Mouse (Mus musculus): ENCODE results near the gene Kmt2a. TPM values are rescaled to one million over a fixed set of nuclear protein-coding genes. Genes with fewer than 3 reads are reported as not detected.

Kmt2a gene
- polyA plus RNA-seq, 1 experiment from 2014 or later = 2.9 TPM

DNA sequence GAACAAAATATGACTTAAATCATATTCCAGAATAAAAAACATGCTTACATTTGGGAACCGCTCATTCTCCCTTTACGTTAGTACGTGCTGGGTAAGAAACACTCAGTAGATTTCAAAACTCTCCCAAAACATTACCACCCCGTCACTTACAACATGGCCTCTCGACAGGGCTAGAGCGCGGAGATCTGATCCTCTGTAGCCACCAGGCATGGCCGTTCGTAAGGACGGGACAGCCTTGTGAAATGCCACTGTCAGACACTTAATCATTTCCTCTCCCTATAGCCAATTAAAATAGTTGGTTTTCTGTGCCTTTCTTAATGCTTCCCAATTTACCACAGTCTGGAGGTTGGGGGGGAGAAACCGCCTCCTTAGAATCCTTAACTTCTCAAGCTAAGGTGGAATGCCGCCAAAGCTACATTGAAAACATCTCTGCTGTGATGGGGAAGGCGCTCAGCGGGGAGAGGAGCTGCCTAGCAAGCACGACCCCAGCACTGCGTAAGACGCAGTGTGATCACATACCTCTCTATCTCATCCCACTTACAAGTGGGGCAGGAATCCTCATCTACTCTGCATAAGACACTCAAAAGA, 23.6 kb downstream of the Kmt2a start:
- 84% methylated on average over 17 of the region's 17 CpGs for WGBS (ENCODE audit: insufficient replicate concordance)

DNA sequence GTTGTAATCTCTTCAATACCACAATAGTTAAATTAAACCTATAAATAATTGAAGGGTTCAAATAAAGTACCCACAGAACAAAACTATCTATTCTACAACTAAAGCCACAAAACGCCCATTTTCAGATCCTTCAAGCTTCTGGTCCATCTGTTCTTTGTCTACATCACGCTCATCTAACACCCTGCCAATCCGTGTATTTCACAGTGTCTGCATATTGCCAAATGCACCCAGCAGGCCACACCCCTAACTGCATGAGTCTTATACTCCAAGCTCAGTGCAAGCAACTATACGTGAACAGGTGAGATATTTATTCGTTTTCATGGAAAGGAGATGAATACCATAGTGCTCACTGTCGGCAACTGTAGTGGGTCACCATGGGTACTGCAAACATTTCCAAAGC, 25.9 kb downstream of the Kmt2a start:
- Histone ChIP-seq H3K4me1 (replicated peaks) (no peaks in the 10 kb centered on the region), H3K36me3 (replicated peaks) (0 out of 2 replicates have a peak, but pooled peaks cover 5% of the 10 kb centered on the region), H3K9ac (no peak overlapping the region), H3K27me3 (no peaks in the 10 kb centered on the region), H3K9me3 (replicated peaks) (no peaks in the 10 kb centered on the region), H3K4me3 (replicated peaks) (no peak overlapping the region), H3K4me2 (no peak overlapping the region), H3K27ac (replicated peaks) (no peak overlapping the region)
- WGBS (ENCODE audit: insufficient replicate concordance) = 66% methylated on average over 6 of the region's 6 CpGs
- no peak for ATAC-seq (ENCODE audit: insufficient read depth)

More for the DNA sequence above, 23.6 kb downstream of the Kmt2a start:
- Histone ChIP-seq H3K27ac (replicated peaks) (no peak overlapping the region), H3K36me3 (replicated peaks) (peaks cover 17% of the 10 kb centered on the region; the same call in 1 of the 2 replicates), H3K27me3 (no peaks in the 10 kb centered on the region), H3K9me3 (replicated peaks) (no peaks in the 10 kb centered on the region), H3K4me3 (replicated peaks) (no peak overlapping the region), H3K4me1 (replicated peaks) (peaks cover 12% of the 10 kb centered on the region), H3K9ac (no peak overlapping the region), H3K4me2 (no peak overlapping the region)
- no peak for ATAC-seq (ENCODE audit: insufficient read depth)

DNA sequence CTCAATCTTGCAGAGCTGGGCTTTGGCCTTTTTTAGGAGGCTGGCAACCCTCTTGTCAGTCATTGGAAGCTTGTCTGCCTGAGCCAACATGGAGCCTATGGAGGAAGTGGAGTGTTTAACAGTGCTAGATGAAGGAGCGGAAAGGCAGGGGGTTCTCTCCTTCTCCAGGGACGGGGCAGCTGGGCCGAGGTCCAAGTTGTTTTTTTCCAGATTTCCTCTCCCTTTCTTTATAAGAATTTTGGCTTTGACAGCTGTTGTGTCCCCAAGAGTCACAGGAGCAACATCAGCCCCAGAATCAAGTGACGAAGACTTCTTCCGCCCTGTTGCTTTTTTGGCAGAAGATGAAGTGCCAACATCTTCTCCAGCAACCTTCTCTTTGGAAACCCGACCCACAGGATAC, 33.6 kb downstream of the Kmt2a start:
- Histone ChIP-seq H3K27me3 (no peaks in the 10 kb centered on the region), H3K9me3 (replicated peaks) (no peaks in the 10 kb centered on the region), H3K27ac (replicated peaks) (no peak overlapping the region), H3K36me3 (replicated peaks) (peaks cover 73% of the 10 kb centered on the region), H3K4me2 (no peak overlapping the region), H3K4me1 (replicated peaks) (no peaks in the 10 kb centered on the region), H3K9ac (no peak overlapping the region), H3K4me3 (replicated peaks) (no peak overlapping the region)
- no peak for ATAC-seq (ENCODE audit: insufficient read depth)
- 82% methylated on average over 6 of the region's 6 CpGs for WGBS (ENCODE audit: insufficient replicate concordance)

DNA sequence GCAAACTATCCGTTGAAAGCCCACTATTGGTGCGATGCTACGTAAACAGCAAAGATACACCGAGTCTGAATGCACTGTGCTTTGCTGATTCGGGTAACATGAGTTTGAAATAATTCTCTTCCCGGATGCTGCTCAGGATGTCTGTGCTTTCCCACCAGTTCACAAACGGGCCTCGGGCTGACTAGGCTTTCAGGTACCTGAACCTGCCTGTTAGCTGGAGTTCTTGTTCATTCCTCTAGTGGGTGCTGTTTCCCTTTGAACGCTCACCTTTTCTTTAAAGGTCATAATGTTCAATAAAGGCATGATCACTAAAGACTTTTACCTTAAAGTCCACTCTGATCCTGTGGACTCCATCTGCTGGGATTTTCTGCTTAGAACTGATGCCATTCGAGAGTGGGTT, 39.9 kb downstream of the Kmt2a start:
- H3K9me3 ChIP-seq (replicated peaks) = no peaks in the 10 kb centered on the region
- H3K4me3 ChIP-seq (replicated peaks) = no peak overlapping the region
- H3K36me3 ChIP-seq (replicated peaks) = peaks cover 80% of the 10 kb centered on the region
- WGBS (ENCODE audit: insufficient replicate concordance) = 77% methylated on average over 10 of the region's 10 CpGs
- H3K4me2 ChIP-seq = no peak overlapping the region
- H3K9ac ChIP-seq = no peak overlapping the region
- H3K4me1 ChIP-seq (replicated peaks) = no peaks in the 10 kb centered on the region
- H3K27ac ChIP-seq (replicated peaks) = no peak overlapping the region
- ATAC-seq (ENCODE audit: insufficient read depth) = no peak
- H3K27me3 ChIP-seq = no peaks in the 10 kb centered on the region

DNA sequence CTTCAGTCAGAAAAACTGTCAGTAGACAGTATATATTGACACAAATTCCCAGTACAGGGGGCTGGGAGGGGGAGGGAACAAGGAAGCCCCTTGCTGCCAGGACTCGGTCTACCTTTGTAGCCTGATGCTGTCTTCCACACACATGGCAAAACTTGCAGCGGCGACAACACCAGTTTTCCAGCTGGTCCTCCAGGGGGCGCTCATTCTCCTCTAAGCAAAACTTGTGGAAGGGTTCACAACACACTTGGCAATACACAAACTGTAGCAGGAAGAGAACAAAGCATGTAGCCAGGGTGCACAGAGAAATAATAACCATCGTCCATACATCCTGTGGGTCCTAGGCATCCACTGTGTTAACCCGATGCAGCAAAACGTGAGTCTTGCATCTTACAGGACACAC, 44.7 kb downstream of the Kmt2a start:
- no peak overlapping the region for H3K9ac ChIP-seq
- ATAC-seq (ENCODE audit: insufficient read depth) = no peak
- no peak overlapping the region for H3K4me3 ChIP-seq (replicated peaks)
- H3K27ac ChIP-seq (replicated peaks) = no peak overlapping the region
- H3K4me2 ChIP-seq = no peak overlapping the region
- WGBS (ENCODE audit: insufficient replicate concordance) = 36% methylated on average over 7 of the region's 7 CpGs
- peaks cover 79% of the 10 kb centered on the region for H3K36me3 ChIP-seq (replicated peaks)
- H3K4me1 ChIP-seq (replicated peaks) = no peaks in the 10 kb centered on the region
- H3K27me3 ChIP-seq = no peaks in the 10 kb centered on the region
- no peaks in the 10 kb centered on the region for H3K9me3 ChIP-seq (replicated peaks)

DNA sequence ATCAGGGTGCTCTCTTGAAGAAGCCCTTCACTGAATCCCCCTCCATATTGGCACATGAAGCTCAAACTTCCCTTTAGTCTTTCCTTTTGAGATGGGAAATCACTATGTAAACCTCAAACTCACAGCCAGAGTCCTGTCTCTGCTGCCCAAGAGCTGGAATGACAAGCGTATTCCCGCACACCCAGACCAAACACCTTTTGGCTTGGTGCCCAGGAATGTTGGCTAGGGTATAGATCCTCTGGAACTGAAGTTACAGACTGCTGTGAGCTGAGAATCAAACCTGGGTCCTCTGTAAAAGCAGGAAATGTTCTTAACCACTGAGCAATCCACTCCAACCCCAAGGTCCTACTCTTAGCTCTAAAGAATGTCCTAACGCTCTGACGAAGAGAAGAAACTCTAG, 48.7 kb downstream of the Kmt2a start:
- H3K36me3 ChIP-seq (replicated peaks) = peaks cover 85% of the 10 kb centered on the region
- H3K9me3 ChIP-seq (replicated peaks) = no peaks in the 10 kb centered on the region
- H3K4me3 ChIP-seq (replicated peaks) = no peak overlapping the region
- H3K4me1 ChIP-seq (replicated peaks) = no peaks in the 10 kb centered on the region
- H3K27ac ChIP-seq (replicated peaks) = no peak overlapping the region
- no peak overlapping the region for H3K4me2 ChIP-seq
- H3K27me3 ChIP-seq = no peaks in the 10 kb centered on the region
- H3K9ac ChIP-seq = no peak overlapping the region
- 83% methylated on average over 4 of the region's 4 CpGs for WGBS (ENCODE audit: insufficient replicate concordance)
- ATAC-seq (ENCODE audit: insufficient read depth) = no peak

DNA sequence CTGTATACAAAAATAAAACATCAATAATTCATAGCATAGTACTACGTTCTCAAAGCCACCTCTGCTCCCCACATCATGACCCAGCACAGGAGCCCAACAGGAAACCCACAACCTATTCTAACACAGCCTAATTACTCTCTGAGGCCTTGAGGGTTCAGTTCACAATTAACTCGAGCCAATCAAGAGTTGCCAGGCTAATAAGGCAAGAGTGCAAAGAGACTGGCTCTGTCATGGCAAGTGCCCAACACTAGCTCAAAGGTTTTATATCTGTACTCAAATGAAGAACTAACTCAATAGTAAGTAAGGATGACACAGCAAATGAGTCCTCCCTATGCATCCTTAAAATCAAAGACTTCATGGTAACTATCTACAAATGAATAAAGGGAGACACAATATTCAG, 50.6 kb downstream of the Kmt2a start:
- 66% methylated on average over 2 of the region's 2 CpGs for WGBS (ENCODE audit: insufficient replicate concordance)
- no peak for ATAC-seq (ENCODE audit: insufficient read depth)
- Histone ChIP-seq H3K4me3 (replicated peaks) (no peak overlapping the region), H3K4me2 (no peak overlapping the region), H3K27ac (replicated peaks) (no peak overlapping the region), H3K9me3 (replicated peaks) (no peaks in the 10 kb centered on the region), H3K4me1 (replicated peaks) (no peaks in the 10 kb centered on the region), H3K9ac (no peak overlapping the region), H3K36me3 (replicated peaks) (peaks cover 91% of the 10 kb centered on the region), H3K27me3 (no peaks in the 10 kb centered on the region)

DNA sequence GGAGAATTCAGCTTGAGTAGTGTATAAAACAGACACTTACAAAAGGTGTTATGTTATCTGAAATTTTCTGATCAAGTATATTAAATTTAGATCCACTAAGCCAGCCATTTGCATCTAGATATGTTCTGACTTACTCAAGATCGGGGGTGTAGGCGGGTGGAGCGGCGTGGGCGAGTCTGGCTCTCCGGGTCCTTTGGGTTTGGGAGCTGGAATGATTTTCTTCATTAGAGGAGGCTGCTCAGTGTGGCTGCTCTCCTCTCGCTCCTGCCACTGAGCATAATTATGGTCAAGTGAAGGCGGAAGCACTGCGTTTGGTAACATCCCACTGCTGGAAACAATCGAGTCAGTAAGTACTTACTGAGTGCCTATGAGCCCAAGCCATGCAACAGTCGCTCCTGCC, 52.2 kb downstream of the Kmt2a start:
- no peaks in the 10 kb centered on the region for H3K4me1 ChIP-seq (replicated peaks)
- no peak overlapping the region for H3K9ac ChIP-seq
- no peaks in the 10 kb centered on the region for H3K27me3 ChIP-seq
- H3K4me3 ChIP-seq (replicated peaks) = no peak overlapping the region
- H3K36me3 ChIP-seq (replicated peaks) = peaks cover 91% of the 10 kb centered on the region
- no peak overlapping the region for H3K27ac ChIP-seq (replicated peaks)
- H3K4me2 ChIP-seq = no peak overlapping the region
- H3K9me3 ChIP-seq (replicated peaks) = no peaks in the 10 kb centered on the region
- ATAC-seq (ENCODE audit: insufficient read depth) = no peak
- 87% methylated on average over 11 of the region's 11 CpGs for WGBS (ENCODE audit: insufficient replicate concordance)

DNA sequence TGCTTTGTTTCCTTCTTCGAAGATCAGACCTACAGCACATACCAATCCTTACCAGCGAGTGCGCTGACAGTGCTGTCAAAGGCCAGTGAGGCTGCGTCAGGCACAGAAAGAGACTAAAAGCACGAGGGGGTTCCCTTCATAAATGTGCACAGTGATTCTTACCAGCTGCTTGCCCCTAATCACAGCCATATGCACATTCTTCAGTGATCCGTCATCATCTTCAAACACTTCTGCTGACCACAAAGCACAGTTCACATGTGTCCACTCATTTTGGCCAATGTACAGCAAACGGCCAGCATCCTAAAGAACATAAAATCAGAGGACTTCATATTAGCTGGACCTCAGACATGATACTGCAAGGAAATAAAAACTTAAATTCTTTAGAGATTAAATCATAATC, 54.4 kb downstream of the Kmt2a start:
- H3K27me3 ChIP-seq = no peaks in the 10 kb centered on the region
- H3K4me1 ChIP-seq (replicated peaks) = no peaks in the 10 kb centered on the region
- H3K9me3 ChIP-seq (replicated peaks) = no peaks in the 10 kb centered on the region
- H3K27ac ChIP-seq (replicated peaks) = no peak overlapping the region
- 84% methylated on average over 7 of the region's 7 CpGs for WGBS (ENCODE audit: insufficient replicate concordance)
- no peak overlapping the region for H3K4me3 ChIP-seq (replicated peaks)
- H3K36me3 ChIP-seq (replicated peaks) = peaks cover 93% of the 10 kb centered on the region
- H3K9ac ChIP-seq = no peak overlapping the region
- ATAC-seq (ENCODE audit: insufficient read depth) = no peak
- no peak overlapping the region for H3K4me2 ChIP-seq

DNA sequence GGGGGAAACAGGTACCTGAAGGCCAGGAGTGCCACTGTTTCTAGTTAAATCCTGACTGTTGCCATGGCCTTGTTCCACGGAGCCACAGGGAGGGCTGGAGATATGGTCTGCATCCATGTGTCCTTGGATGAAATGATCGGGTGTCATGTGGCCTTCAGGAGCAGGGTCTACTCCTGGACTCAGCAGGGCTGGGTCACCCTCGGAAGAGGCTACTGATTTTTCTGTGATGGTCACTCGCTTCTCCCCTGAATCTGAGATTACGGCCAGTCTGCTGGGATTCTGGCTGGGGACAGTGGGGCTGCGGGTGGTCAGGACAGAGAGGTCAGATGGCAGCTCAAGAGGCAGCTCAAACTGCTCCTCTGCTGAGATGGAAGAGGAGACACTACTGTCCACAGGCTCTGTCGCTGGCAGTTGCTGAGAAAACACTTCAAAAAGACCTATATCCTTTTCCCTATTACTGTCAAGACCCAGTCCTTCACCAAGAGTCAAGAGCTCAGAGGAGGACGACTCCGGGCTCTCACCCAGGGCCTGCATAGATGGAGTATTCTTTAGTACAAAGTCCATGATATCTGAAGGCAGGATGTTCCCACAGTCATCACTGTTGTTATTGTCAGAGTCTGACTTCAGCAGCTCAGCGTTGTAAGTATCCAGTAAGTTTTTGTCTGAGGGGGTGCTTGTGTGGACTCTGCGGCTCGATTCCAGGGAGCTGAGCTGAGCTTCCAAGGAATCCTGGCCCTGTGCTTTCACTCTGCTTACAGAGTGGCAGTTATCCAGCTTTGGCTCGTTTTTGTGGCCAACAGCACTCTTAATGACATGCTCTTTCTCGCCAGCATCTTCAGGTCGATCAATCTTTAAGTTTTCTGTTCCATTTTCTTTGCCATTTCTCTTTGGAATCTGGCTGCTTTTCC, 60.9 kb downstream of the Kmt2a start:
- Histone ChIP-seq H3K27ac (replicated peaks) (no peak overlapping the region), H3K4me1 (replicated peaks) (no peaks in the 10 kb centered on the region), H3K4me2 (no peak overlapping the region), H3K27me3 (no peaks in the 10 kb centered on the region), H3K4me3 (replicated peaks) (no peak overlapping the region), H3K36me3 (replicated peaks) (peaks cover 99% of the 10 kb centered on the region), H3K9me3 (replicated peaks) (no peaks in the 10 kb centered on the region), H3K9ac (no peak overlapping the region)
- no peak for ATAC-seq (ENCODE audit: insufficient read depth)
- 82% methylated on average over 15 of the region's 15 CpGs for WGBS (ENCODE audit: insufficient replicate concordance)

DNA sequence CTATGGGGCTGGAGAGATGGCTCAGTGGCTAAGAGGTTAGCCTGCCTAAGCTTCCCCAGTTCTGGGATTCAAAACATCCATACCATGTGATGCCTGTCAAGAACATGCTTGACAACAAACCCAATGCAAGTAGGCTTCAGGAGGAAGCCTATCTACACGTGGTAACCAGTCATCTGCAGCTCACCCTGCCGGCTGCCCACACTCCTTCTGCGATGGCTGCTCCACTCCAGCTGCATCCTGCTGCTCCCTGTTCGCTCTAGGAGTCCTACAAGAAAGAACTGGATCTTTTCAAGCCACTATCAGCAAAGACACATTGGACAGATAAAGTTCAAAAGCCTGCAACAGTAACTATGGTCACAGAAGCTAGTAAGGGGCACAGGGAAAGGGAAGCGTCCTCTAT, 63.6 kb downstream of the Kmt2a start:
- Histone ChIP-seq H3K9ac (no peak overlapping the region), H3K27ac (replicated peaks) (no peak overlapping the region)
- WGBS (ENCODE audit: insufficient replicate concordance) = 69% methylated on average over 5 of the region's 5 CpGs

More for the DNA sequence above, 63.6 kb downstream of the Kmt2a start:
- Histone ChIP-seq H3K4me1 (replicated peaks) (no peaks in the 10 kb centered on the region), H3K9me3 (replicated peaks) (no peaks in the 10 kb centered on the region), H3K4me3 (replicated peaks) (no peak overlapping the region), H3K4me2 (no peak overlapping the region), H3K27me3 (no peaks in the 10 kb centered on the region), H3K36me3 (replicated peaks) (peaks cover 99% of the 10 kb centered on the region)
- ATAC-seq (ENCODE audit: insufficient read depth) = no peak

All from liver, embryonic 15.5 days (tissue).